Mouse (Mus musculus) heart, postnatal 10 days (tissue): ENCODE results near the gene Prkn. TPM values are rescaled to one million over a fixed set of nuclear protein-coding genes. Genes with fewer than 3 reads are reported as not detected.

Experiments
- DNase-seq, 2 experiments: peaks; one replicate each; pipeline ENCODE4 v3.0.0; 2021
- intact Hi-C: fragments of 180-260 bp; cut with DNase I; formaldehyde crosslinking; loops from one replicate; pipeline ENCODE4 v1.15.1; 2025
- total RNA-seq, 2 experiments: library from RNA; stranded (reverse); gene quantifications; 2 replicates each; pipeline ENCODE4 v1.2.3; 2021

The Prkn gene
- total RNA-seq, 2 experiments from 2014 or later: 9.1 to 11.0 TPM

DNA sequence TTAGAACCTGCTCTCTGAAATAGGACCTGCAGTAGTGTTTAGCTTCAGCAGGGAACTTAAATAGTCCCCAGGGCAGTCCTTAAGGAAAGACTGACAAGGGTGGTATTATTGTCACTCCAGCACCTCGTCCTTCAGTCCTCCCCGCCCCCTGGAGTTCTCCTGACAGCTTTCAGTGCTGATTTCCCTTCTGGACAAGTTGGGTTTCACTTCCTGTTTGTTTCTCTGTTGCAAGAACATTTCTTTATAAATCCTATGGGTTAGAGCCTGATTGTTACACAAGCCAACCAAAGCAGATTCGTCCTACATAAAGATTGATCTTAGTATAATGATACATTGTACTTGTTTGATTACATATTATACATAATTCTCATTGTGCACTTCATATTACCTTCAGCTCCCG is 142.0 kb downstream of the Prkn start:
- peak in 1 of 2 experiments; percentile 2 for DNase-seq

GRCm38 (mm10) chr17:10987040-10987439 is 146.9 kb downstream of the Prkn start:
- no peak for DNase-seq
- intact Hi-C loops: no loop called here

More for the DNA sequence above, 142.0 kb downstream of the Prkn start:
- intact Hi-C loops: no loop called here

DNA sequence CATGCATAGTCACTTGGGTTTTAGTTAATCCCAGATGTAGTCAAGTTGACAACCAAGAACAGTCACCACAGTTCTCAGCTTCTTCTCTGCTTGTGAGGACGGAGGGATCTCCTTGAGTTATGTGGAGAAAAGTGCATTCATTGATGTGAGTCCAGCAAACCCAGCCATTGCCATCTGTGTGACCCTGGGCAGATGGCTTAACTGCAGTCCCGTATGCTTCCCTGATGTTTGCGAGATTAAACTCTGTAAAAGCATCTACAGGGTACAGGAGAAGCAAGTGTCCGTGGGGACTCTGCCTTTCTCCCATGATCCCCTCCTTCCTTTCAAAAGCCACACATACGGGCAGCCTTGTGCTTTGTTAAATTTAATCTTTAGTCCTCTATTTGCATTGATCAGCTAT is 157.1 kb downstream of the Prkn start:
- no peak for DNase-seq
- intact Hi-C loops: no loop called here

GRCm38 (mm10) chr17:11023371-11023770 is 183.2 kb downstream of the Prkn start:
- intact Hi-C loops: no loop called here

GRCm38 (mm10) chr17:11029348-11029747 is 189.2 kb downstream of the Prkn start:
- intact Hi-C loops: no loop called here
- DNase-seq: no peak

More at GRCm38 (mm10) chr17:11023371-11023770, 183.2 kb downstream of the Prkn start:
- no peak for DNase-seq

DNA sequence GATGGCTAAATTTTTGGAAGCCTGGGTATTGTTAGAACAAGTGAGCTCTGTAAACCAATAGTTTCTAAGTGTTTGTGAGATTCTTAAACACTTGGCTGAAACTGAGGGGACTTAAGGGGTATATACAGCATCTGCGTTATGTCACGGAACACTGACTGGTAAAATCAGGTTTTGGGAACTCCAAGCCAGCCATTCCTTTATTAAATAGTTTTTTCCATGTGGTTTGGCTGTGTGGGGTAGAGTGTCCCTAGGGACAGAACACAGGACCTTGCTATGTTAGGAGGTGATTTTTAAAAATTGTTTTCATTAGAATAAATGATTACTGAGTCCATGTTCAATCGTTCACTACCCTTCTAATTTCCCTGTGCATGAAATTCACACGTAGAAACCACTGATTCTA is 190.8 kb downstream of the Prkn start:
- intact Hi-C loops: no loop called here
- DNase-seq: no peak

DNA sequence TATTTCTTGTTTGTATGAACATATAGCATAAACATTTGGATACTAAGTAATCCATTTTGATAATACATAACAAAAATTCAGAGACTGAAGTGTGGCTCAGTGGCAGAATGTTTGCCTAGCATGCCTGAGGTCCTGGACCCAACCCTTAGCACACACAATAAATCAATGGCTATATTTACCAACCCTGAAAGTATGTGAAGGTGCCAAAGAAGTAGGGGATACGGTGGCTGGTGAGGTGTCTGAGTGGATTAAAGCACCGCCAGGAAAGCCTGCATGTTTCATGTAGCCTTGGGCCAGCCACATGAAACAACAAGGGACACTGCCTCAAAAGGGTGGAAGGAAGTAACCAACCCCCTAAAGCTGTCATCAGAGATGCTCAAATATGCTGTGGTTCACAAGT is 192.2 kb downstream of the Prkn start:
- intact Hi-C loops: no loop called here
- no peak for DNase-seq

DNA sequence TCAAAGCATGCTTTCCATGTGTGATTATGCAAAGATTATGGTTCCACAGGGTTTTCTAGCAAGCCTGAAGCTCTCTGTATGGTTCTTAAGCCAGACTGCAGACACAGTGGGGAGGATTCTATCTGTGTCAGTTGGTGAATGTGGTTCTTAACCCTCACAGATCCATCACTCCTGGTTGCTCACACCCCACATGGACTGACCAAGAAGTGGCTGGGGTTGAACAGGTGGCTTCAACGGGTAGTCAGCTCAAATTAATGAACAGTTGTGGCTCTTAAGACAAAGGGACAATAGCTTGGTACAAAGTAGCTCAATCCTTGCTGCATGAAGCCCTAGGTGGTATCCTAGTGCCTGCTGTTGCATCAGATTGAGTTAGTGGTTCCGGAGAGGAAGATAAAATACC is 193.4 kb downstream of the Prkn start:
- DNase-seq: no peak
- intact Hi-C loops: no loop called here

GRCm38 (mm10) chr17:11038272-11038671 is 198.1 kb downstream of the Prkn start:
- intact Hi-C loops: no loop called here
- no peak for DNase-seq

DNA sequence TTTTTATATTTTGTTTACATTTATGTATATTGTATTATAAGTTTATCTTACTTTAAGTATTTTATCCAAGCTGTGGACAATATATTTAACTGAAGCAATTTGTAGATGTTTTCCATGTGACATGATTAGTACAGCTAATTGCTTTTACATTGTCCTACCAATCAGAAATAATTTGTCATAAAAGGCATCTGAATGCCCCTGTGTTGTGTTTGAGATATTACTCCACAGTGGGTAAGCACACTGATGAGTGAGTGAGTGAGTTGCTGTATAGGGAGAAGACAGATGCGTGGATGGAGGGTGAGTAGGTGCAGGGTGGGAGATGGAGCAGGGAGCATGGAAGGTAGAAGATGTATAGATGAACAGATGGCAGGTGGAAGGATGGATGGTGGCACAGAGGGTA is 218.8 kb downstream of the Prkn start:
- no peak for DNase-seq
- intact Hi-C loops: no loop called here

DNA sequence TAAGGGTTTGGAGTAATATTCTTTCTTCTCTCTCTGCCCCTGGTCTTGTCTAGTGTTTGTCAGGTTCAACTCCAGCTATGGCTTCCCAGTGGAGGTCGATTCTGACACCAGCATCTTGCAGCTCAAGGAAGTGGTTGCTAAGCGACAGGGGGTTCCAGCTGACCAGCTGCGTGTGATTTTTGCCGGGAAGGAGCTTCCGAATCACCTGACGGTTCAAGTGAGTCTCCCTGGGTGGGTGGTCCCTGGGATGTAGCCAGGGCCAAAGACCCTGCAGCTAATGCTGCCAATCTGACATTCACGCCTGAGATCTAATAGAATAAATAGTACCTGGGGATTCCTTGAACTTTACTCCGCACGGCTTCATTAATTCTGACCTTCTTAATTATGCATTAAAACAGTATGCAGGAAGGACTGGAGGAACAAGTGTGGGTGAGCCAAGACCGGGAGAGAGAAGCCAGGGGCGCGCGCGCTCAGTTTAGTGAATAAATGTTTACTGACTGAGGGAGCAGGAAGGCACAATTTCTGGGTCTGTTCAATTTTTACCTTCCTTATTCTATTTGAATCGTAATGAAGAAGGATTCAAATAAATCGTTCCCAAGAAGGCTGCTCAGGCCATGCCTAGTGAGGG is 227.0 kb downstream of the Prkn start:
- intact Hi-C loops: loop anchor here (5.0 to 10.0 kb wide), 4 partner anchors 222 to 1900 kb away; partner anchors contain the start of genes Pacrg and Prkn
- no peak for DNase-seq

- peak; percentile 72 to 79 for DNase-seq
- intact Hi-C loops: loop anchor here (5.0 to 10.0 kb wide), 4 partner anchors 223 to 1901 kb away; partner anchors contain the start of genes Pacrg and Prkn
These were observed 227.7 kb downstream of the Prkn start for GRCm38 (mm10) chr17:11067704-11068475.

GRCm38 (mm10) chr17:11070996-11071395 is 230.8 kb downstream of the Prkn start:
- intact Hi-C loops: loop anchor here (10.0 kb wide), 1 partner anchor 904 kb away; no protein-coding TSS in a partner anchor

DNA sequence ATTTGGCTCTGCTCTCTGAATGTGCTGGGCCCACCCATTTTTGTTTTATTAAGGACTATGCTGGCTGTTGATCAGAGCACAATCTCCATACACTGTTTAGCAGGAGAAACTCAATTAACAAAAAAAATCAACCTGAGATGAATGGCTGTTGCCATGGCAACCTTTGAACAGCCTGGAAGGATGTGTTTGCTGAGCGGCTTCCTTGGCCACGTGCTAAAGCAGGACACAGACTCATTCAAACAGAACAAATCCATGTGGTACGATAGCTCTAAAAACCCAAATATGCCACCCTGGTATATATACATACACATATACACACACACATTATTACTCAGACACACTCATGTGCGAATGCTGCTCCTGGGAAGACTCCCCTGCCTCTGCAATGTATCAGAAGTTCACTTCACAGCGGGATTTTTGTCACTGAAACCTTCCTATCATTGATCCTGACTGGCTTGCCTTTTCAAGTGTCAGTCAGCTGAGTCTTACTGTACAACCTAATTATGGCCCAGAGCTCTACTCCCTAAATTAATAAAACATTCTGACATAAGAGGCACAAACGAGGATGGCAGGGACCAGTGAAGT is 236.2 kb downstream of the Prkn start:
- DNase-seq: no peak
- intact Hi-C loops: loop anchor here (10.0 kb wide), 1 partner anchor 898 kb away; no protein-coding TSS in a partner anchor

More at GRCm38 (mm10) chr17:11070996-11071395, 230.8 kb downstream of the Prkn start:
- no peak for DNase-seq

DNA sequence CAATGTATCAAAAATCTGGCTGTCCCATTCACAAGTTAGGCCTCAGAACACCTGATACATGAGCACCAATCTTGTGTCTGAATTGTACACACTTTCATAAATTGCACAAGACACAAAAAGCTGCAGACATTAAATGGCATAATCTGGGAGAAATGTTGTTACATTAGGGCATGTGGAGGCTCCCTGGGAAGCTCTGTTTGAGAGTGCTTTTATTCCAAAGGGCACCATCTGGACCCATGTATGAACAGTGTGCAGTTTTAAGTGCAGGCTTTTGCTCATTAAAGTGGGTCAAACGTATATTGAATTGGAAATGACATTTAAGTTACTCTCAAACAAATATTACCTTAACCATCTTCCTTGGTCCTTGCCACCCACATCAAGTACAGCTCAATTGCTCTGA is 246.3 kb downstream of the Prkn start:
- intact Hi-C loops: no loop called here
- DNase-seq: no peak

DNA sequence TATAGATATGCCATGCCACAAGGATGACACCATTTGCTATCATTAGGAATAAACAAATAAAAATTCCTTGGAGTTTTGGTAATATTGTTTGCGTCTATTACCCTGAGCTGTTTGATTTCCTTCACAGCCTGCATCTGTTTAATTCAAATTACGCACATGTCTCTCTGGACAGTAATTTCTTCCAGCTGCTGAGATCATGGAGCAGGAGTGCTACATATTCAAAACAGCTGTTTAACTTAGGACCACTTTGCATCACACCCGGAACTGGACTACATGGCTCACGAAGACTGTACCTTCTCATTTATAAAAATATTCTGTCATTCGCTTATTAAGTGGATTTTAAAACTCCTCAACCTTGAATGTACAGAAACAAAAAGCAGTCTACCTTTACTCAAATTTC is 246.9 kb downstream of the Prkn start:
- peak; percentile 9 to 27 for DNase-seq
- intact Hi-C loops: no loop called here

- no peak for DNase-seq
- intact Hi-C loops: no loop called here
These were observed 247.6 kb downstream of the Prkn start for GRCm38 (mm10) chr17:11087823-11088222.

GRCm38 (mm10) chr17:11089361-11089760 is 249.2 kb downstream of the Prkn start:
- intact Hi-C loops: no loop called here
- DNase-seq: peak in 1 of 2 experiments; percentile 26

- DNase-seq: peak; percentile 66 to 70
- intact Hi-C loops: no loop called here
These were observed 252.7 kb downstream of the Prkn start for GRCm38 (mm10) chr17:11092900-11093299.

- intact Hi-C loops: no loop called here
- DNase-seq: no peak
These were observed 253.1 kb downstream of the Prkn start for GRCm38 (mm10) chr17:11093321-11093720.

GRCm38 (mm10) chr17:11107007-11107406 is 266.8 kb downstream of the Prkn start:
- intact Hi-C loops: no loop called here
- no peak for DNase-seq
